Mouse (Mus musculus) G1E-ER4 (cell line): Measurements from ENCODE around the gene Gar1. TPM values are rescaled to one million over a fixed set of nuclear protein-coding genes. Genes with fewer than 3 reads are reported as not detected.

Experiments used
- GATA1 ChIP-seq: IDR thresholded peaks from one replicate; pipeline ENCODE4 v1.8.0; 2012; ENCODE audit warnings: low read length, inconsistent platforms
- polyA plus RNA-seq: library from polyadenylated mRNA; stranded (reverse); fragments of >175 nt; gene quantifications from 2 replicates; pipeline ENCODE4 v1.2.3, GENCODE M21; 2012

The Gar1 gene
- polyA plus RNA-seq, 1 experiment, result 197 TPM

DNA sequence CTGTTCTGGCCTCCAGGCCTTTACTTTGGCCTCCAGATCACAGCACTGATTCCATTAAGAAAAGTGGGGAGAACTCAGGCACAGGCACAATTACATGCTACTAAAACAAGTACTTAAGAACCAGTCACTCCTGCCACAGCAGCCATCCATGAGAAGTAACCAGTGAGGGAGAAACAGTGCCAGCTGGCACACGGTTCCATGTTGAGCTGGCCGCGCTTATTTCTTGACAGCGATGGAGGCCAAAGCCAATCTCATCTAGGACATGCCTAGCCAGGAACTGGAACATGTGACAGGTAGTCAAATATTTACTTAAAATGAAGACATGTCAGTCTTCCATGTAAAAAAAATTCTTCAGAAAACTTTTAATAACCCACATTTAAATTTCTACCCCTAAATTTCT is 7.0 kb downstream of the Gar1 start:
- no peak for TF ChIP-seq GATA1

DNA sequence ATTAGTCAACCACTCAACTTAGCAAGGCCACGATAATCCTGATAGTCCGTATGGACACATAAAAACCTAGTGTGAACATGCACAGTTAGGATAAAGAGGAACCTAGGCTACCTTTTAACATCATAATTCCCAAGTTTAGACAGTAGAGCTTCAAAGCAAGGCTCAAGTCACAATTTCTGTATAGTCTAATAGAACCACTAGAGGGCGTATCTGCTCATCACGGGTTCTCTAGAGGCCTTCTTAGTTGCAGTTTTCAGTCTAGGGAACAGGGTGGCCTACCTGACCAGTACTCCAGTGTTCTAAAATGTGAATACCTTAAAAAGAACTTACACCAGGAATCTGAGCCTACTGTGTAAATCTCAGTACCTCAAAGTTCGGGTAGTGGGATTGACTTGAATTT is 7.9 kb downstream of the Gar1 start:
- no peak for TF ChIP-seq GATA1

GRCm38 (mm10) chr3:129822206-129822775 is 8.9 kb downstream of the Gar1 start, which contains the start of gene Rrh:
Gene Rrh, minus strand, starts transcription at chr3:129822587.
- no peak for TF ChIP-seq GATA1

GRCm38 (mm10) chr3:129821736-129822135 is 9.5 kb downstream of the Gar1 start:
- no peak for TF ChIP-seq GATA1

DNA sequence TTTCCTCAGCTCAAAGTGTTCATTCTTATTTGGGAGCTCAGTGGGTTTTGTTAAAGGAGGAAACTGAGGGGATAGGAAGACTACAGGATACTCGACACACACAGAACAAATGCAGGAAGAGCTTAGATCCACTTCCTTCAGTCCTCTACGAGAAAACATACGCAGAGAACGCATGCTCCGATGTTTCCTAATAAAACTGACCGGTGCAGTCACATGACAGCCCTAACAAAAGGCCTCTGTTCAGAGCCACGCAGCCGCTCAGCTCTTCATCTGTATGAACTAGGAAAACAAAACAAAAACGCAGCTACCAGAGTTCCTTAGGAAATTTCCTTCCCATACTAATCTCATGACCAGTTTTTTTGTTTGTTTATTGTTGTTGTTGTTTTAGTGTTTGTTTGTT is 10.3 kb downstream of the Gar1 start:
- no peak for TF ChIP-seq GATA1

GRCm38 (mm10) chr3:129803765-129804164 is 27.4 kb downstream of the Gar1 start, which contains the start of gene Lrit3:
Gene Lrit3, minus strand, starts transcription at chr3:129804030.
- no peak for TF ChIP-seq GATA1

- no peak for TF ChIP-seq GATA1
These were observed 32.2 kb downstream of the Gar1 start for GRCm38 (mm10) chr3:129799011-129799410.

GRCm38 (mm10) chr3:129798551-129798950 is 32.6 kb downstream of the Gar1 start:
- no peak for TF ChIP-seq GATA1

DNA sequence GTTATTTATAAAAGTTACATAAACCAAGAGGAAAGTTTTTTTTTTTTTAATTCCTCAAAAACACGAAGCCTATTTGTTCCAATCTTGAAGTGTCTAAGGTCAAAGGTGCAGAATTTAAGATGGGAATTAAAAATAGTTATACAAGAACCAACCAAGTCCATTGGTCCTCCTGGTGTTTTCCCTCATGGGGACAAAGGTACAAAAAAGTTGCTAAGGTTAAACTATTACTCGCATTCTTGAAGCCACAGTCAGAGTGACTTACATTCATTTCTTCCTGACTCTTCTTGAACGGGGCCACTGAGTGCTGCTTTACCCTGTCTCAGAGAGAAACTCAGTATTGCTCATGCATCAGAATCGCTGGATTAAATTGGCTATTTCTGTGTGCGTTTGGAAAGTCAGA is 33.9 kb downstream of the Gar1 start:
- TF ChIP-seq GATA1, result no peak

- no peak for TF ChIP-seq GATA1
These were observed 37.4 kb downstream of the Gar1 start for GRCm38 (mm10) chr3:129793801-129794200.

GRCm38 (mm10) chr3:129782746-129783145 is 48.5 kb downstream of the Gar1 start:
- TF ChIP-seq GATA1, result no peak

- no peak for TF ChIP-seq GATA1
These were observed 49.8 kb downstream of the Gar1 start for GRCm38 (mm10) chr3:129781435-129781834.

Other genes starting within 250 kb of the Gar1 start
- 0.98 and 1.5 TPM in 2 replicates for gene Egf, start 76.1 kb downstream of the Gar1 start, polyA plus RNA-seq
- not detected in 2 replicates for gene Lrit3, start 27.4 kb downstream of the Gar1 start, polyA plus RNA-seq
- not detected in 2 replicates for gene Rrh, start 8.8 kb downstream of the Gar1 start, polyA plus RNA-seq
- gene Cfi, start 4.5 kb upstream of the Gar1 start, polyA plus RNA-seq, result not detected in 2 replicates
- 130 and 181 TPM in 2 replicates for gene Pla2g12a, start 47.2 kb upstream of the Gar1 start, polyA plus RNA-seq
- gene Casp6, start 70.0 kb upstream of the Gar1 start, polyA plus RNA-seq, result 15.5 and 21.0 TPM in 2 replicates
- not detected in 2 replicates for gene Mcub, start 138.8 kb upstream of the Gar1 start, polyA plus RNA-seq
- 78.5 and 116 TPM in 2 replicates for gene Sec24b, start 230.2 kb upstream of the Gar1 start, polyA plus RNA-seq